Mouse (Mus musculus): ENCODE results near the gene Npff.

Gene Npff

DNA sequence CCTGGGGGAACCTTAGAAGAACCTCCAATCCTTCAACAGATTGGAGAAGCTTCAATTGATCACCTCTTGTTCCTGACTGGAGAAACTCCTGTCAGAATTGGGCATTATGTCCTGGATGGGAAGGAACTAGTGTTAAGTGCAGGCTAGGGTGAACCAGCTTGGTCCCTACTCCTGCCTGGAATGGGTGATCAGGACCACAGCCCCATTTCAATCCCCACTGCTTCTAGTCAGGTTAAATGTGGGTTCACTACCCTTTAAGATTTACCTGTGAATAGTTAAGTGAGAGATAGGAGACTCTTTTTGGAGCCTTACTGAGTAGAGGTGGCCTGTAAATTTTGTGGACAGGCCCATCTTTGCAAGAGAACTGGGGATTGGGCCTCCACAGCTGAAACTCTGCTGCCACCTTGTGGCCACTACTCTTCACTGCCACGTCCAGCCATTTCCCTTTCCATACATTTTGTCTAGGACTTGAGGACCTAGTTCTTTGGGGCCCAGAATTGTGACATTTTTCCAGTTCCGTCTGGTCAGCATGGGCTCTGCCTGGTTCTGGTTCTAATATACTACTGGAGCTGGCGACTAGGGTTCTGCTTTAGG, at the start of gene Npff:
Gene Npff, minus strand, starts transcription at position 51 of the 594 bp plus-strand sequence.
- DNase-seq: peak; percentile 82 to 84

DNA sequence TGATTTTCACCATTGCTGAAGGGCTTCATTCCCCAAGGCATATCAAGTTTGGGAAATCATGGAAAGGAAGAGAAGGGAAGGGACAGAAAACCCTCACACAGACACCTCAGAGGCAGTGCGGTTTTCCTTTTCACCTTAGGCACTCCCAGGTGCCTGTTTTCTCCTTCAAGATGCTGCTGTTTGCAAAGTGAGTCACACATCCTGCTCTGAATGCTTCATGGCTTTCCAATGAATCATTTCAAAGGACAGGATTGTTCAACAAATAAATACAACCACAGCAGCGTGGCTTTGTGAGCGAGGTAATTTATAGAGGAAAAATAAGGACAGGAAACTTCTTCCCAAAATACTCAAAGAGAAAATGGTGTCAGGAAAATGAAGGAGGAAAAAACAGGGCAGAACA, 47.3 kb upstream of the Npff start:
- DNase-seq: no peak

DNA sequence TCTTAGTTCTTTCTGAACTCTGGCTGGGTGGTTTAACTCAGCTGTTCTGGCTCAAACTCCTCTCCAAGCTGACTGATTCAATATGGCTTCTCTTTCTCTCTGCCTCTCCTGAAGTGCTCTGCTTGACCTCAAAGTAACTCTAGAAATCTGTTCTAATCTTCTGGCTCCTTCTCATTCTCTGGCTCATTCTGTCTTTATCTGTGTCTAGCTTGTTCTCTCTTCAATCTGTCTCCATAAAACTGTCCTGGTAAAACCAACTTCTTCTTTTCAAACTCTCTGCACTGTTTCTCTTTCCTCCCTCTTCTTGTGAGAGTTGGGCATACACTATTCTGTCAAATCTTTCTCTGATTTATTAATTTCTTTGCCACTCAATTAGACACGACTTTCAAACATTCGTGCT, 43.1 kb upstream of the Npff start:
- DNase-seq: no peak

DNA sequence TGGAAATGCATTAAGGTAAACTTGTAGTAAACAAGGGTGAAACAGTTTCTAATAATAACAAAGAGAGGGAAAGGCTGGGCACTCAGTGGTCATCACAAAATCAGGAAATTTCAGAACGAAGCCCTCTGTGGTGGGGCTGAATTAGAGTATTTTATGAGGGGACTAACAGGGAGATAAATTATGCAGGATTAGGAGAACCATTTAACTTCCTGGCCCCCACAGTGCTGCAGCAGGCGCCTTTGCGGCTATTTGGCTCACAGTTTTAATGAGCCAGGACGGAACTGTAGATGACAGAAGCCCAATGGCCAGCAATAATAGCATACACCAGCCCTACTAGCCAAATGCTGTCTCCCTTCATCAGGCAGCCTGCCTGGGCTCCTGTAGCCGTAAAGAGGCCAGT, 38.9 kb upstream of the Npff start:
- no peak for DNase-seq

DNA sequence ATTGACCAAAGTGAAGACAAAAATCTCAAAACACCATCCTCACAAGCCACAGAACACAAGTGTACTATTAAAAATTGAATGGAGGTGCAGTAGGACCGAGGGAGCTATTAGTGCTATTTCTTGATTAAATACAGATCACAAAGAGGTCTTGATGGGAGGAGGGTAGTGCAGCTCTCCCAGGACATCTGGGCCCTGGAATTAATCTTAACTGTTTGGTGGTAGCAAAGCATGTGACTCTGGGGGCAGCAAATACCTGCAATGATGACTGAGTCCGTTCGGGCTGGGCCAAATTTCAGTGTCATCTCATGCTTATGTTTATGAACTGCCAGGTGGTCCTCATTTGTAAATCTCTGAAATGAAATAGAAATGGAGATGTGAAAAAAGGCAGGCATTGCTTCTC, 38.3 kb upstream of the Npff start:
- DNase-seq: no peak

DNA sequence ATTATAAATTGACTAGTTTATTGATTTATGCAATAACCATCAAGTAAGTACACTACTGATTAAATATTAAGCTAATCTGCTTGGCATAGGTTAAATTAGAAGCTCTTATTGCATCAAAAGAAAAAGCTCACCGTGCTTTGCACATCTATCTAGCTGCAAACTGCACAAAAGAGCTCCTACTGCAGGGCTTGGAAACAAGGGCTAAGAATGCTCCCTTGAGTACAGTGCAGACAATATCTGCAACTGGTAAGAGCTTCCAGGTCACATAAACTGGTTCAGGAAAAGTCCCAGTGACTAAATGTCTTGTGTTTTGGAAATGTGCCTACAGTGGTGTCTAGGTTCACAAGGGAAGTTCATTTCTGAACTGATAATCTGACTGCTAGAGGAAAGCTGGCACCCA, 37.7 kb upstream of the Npff start:
- DNase-seq: no peak

DNA sequence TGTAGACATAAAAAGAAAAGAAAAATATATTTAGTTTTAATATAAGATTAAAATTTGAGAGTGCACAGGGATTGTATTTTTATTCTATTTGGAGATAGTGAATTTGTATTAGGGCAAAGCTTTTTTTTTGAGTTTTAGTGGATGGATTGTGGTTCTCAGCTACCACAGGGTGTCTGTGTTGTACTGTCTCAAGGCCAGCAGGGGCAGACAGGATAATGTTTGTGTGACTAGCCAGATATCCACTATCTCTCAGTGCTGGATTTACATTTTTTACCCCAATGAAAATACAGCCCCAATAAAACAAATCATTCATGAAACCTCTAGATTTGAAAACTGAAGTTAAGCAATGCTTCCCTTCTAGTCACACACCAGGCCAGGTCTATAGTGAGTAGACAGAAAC, 32.8 kb upstream of the Npff start:
- no peak for DNase-seq

DNA sequence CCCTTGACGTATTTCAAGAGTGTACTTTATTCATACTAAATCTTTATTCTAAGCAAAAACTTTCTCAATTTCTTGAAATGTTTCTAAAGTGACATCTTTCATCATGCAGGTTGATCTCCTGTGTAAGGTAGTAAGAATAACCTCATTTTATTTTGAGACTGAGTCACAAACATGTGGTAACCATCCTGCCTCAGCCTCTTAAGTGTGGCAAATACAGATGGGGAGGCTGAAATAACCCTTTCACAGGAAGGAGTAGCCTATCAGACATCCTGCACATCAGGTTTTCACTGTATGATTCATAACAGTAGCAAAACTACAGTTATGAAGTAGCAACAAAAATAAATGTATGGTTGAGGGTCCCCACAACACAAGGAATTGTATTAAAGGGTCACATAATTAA, 30.8 kb upstream of the Npff start:
- no peak for DNase-seq

DNA sequence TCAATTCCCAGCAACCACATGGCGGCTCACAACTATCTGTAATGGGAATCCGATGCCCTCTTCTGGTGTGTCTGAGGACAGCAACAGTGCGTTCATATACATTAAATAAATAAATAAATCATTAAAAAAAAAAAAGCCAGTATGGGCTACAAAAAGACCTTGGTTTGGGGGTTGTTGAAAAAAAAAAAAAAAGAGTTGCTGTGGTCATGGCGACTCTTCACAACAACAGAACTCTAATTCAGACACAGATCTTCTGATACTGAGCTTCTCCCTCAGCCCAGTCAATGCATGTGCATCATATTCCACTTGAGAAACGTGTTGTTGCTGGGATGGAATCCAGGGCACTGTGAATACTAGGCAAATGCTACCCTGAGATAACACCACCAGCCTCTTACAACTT, 27.9 kb upstream of the Npff start:
- DNase-seq: no peak

DNA sequence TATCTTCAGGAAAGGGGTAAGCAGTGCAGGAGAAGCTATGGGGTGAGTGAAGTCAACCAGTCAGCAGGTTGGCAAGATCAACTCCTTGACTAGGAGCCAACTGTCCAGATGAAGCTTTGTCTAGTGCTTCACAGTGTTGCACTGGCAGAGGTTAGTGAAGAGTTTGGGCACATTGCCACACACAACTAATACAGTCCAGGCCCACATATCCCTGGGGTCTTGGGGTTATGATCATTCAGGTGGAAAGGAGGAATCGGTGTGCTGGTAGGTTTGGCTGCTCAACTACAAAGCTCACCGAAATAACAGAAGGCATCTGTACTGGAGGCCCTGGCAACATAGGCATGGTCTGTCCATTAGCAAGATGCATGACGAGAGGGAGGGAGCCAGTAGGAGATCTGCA, 22.7 kb upstream of the Npff start:
- DNase-seq: no peak

DNA sequence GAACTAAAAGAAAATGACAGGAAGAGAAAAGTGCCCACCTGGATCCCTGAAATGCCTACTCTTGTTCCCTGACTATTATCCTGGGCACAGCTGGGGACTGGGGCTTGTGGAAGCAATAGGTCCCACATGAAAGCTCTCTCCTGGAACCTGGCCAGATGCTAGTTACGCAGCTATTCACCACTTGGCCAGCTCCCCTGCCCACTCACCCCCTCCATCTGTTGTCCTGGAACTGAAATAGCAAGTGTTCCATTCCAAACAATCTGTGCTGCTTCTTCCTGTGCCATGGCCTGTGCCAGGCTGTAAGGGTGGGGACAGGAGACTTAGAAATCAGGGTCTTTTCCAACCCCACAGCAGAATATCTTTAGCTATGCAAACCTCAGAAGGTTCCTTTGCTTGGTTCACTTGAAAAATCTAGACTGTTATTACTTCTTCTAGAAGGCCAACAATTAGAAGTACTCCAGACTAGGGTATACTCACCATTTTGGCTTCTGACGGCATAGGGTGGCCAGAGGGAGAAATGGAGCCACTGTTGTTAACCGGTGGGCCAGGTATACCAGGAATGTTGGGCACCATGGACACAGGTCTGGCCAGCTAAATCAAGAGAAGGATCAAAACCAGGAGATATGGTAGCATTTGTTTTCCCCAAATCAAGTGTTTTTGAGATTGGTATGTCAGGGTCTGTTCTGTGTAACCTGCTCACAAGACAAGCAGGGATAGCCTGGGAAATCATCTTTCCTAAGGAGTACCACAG, 22.1 kb upstream of the Npff start:
- no peak for DNase-seq

DNA sequence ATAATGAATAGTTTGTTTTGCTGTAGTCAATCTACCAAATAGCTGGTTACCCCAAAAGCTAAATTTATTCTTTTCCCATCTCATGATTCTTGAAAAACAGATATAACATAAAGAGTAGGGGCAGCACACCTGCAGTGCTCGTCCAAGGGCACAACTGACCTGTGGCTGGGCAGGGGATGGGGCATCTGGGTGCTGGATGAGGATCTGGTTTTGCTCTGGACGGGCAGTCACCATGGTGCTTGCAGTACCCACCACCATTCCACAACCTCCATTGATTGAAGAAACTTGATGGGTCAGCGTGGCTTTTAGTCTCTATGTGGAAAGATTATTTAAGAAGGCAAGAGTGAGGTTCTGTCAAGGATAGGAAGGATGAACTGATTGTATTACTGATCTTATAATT, 21.5 kb upstream of the Npff start:
- no peak for DNase-seq

DNA sequence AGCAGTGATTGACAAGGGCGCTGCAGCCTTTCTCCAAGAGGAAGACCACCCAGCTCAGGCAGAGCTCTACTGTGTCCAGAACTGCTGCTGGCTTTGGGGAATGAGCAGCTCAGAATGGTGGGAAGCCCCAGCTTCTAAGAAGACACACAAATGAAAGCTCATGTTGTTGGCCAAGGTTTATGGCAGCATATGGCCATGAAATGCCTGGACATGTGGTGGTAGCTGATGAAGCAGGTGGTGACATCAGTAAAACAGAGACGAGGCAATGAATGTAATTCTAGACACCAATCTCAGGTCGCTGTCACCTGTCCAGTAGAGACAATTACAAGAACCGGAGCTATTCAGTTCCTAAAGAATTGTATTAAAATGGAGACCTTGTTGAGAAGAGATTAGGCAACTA, 20.1 kb upstream of the Npff start:
- no peak for DNase-seq

DNA sequence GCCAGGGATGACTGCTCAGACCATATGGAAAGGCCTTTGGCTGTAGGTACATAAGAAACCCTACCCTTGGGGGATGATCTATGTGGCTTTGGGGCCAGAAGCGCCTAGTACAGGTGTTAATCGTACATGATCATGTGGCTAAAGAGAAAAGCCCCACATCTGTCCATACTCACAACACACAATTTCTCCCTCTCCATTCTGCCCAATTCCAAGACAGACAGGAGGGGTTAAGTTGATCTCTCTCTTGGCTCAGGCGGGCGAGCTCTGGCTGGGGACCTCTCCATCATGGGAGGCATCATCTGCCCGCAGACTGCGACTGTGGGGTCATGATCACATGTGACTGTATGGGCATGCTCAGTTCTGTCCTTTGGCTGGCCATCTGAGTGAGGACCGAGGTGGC, 9.2 kb upstream of the Npff start:
- DNase-seq: no peak

DNA sequence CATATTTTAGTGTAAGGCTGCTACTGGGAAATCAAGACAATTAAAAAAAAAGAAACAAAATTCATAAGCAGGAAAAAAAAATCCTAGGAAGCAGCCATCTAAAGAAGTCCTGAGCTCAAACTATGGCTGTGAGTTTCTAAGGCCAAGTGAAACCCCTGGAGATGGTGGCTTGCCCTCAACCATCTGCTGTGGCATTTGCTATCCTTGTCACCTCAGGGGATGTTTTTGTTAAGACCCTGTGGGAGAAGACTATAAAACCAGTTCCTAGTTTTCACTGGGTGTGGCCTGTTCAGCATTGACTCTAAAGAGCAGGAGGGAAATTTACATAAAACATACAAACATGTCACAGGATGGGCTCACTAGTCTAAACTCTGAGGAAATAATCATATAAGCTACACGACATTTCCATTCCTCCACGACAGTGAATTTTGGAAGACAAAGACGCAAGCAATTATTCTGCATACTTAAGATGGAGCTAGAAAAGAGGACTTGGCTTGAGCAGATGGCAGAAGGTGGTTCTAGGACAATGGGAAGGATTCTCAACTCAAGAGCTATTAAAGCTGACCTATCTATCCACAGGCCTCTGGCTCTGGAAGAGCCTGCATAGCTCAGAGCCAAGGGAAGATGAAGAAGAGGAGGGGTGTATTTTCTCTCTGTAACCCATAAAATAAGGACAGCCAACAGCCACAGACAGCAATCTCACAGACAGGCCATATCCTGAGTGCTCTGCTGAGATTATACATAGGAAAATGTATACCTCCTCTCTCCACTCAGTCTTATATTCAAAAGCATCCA, 7.6 kb upstream of the Npff start:
- DNase-seq: no peak

DNA sequence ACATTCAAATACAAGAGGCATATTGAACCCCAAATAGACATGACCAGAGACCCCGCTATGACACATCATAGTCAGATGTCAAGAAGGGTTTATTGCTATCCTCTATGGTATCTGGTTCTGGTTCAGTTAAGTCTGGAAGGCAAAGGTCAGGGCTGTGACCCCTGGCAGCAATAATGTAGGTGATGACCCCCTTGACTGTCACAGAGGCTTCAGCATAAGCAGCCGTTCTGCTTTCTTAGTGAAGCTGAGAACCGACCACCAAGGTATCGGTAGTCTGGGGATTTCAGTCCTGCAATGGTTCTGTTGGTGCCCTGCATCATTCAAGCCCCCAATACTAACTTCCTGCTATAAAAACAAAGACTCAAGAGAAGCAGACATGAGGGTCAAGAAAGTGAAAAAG, 6.8 kb upstream of the Npff start:
- no peak for DNase-seq

DNA sequence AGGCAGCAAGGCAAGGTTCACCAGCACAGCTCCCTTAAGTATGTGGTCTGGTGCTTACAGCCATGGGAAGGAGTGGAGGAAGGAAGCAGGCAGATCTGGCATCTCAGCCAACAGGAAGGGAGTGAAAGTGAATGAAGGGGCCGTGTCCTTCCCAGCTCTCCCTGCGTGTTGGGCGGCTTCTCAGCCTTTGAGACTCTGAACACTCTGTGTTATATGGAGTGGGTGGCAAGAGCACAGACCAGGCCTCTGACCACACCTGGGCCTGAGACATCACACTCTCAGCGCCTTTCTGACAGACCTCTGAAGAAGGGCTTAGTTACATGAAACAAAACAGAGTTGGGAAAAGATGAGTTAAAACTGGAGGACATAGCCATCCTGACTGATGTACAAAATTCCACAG, 5.8 kb upstream of the Npff start:
- no peak for DNase-seq

DNA sequence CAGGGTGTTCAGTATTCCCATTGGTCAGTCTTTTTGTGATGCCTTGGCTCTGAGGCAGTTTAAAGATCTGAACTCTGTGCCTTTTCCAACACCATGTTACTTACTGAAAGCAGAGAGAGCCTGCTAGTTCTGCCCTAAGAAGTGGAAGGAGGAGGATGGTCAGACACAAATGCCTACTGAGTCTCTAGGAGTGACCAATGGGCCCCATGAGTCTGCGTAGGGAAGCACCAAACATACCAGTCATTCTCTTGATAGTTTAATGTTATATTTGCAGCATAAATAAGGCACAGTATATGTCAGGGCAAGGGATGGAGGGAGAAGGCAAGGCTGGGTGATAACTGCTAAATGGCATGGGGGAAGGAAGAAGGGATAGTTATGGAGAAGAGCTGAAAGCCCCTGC, 3.7 kb upstream of the Npff start:
- DNase-seq: no peak

DNA sequence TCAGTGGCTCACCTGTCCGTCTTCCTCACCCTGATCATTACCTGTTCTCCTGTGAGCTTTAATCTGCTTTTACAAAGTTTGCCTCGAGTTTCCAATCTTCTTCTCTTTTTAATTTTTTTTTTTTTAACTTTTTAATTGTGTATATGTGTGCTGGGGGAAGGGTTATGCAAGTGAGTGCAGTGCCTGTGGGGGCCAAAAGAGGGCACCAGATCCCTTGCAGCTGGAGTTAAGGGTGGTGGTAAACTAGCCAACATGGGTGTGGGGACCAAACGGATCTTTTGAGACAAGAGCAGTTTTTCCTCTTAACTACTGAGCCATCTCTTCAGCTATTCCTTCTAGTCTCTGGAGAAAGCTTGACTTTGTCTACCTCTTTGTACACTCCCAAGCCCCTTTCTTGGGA, 3.2 kb upstream of the Npff start:
- peak; percentile 35 to 41 for DNase-seq

DNA sequence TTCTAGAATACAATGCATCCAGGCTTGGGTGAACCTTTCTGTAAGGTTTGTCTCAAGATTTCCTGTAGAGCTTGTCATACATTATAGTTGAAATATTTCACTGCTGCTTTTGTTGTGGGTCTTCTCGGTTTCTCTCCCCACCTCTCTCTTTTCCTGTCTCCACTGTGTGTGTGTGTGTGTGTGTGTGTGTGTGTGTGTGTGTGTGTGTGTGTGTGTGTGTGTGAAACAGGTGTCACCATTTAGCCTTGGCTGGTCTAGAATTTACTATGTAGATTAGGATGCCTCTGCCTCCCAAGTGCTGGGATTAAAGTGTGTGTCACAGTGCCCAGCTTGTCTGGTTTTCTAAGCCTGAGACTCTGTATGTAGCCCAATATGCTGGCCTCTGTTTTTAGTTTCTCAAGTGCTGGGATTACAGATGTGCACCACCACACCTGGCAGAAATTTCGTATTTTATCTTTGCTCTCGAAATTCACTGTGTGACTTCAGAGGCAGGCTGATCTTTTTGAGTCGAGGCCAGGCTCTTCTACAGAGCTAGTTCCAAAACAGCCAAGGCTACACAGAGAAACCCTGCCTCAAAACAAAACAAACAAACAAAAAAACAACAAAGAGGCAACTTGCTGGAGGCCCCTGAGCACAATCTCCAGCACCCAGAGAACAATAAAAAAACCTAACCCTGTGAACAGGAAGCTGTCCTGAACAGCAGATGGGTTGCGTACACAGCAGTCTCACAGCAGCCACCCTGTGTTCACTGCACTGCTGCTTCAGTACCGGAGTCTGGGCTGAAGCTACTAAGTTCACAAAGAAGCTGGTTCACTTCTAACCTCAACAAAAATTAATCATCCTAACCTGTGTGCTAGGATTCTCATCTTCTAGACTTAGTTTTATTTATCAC, 1.6 kb upstream of the Npff start:
- DNase-seq: no peak

DNA sequence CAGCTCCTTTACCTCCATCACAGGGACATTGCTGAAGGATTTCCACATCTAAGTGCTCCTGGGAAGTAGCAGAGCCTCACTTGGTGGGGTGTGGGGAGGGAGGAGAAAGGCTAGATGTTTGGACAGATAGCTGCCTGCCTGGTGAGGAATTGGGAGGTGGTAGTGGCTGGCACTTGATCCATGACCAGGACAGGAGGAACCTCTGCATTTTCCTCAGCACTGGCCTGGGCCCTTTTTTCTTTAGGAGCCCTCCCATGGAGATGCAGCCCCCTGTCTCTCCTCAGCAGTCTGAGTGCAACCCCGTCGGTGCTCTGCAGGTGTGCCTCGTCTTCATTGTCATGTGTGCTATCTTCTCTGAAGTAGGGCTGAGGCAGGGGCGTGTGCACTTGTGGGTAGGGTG, 3.3 kb downstream of the Npff start:
- no peak for DNase-seq

DNA sequence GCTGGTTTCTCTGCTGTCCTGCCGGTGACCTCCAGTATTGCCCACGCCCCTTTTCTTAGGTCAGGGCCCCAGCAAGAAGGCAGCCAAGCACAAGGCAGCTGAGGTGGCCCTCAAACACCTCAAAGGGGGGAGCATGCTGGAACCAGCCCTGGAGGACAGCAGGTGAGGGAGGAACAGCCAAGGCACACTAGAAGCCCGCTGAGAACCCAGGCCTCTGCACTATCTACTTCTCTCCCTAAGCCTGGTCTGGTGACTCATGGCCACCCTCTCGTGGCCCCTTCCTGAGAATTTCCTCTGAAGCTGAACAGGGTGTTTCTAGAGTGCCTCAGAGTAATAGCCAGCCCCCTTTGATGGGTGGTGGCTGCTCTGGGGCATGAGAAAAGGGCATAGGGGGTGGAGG, 4.3 kb downstream of the Npff start:
- no peak for DNase-seq

Data from B cell, adult 2 months (primary cell).